Comparison of ENCODE assay signal across 8 mouse cellular contexts in the genomic region with DNA sequence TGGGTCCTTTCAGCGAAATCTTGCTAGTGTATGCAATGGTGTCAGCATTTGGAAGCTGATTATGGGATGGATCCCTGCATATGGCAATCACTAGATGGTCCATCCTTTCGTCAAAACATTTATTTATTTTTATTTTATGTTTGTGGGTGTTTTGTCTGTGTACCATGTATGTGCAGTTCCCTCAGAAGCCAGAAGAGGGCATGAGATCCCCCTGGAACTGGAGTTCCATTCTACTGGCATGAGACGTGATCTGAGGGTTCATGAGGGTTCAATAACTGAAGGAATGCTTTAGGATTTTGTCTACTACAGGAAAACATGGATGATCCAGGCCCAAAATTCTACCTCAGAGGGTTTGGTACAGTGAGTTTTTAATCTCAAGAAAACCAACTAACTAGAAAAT. TPM values are rescaled to one million over a fixed set of nuclear protein-coding genes. Genes with fewer than 3 reads are reported as not detected.
DNase-seq lines count a peak whose midpoint lies in the region; ATAC-seq and TF ChIP-seq lines count a peak whose summit lies in the region.

No protein-coding gene starts in this region.

- ATAC-seq in lung, embryonic 14.5 days (ENCODE audit: insufficient read depth) = no peak
- ATAC-seq in midbrain, embryonic 13.5 days = no peak

- TF ChIP-seq RAD21 in MEL (IDR thresholded peaks at IDR 0.05; ENCODE audit: low read depth, low read length) = peak; percentile 15

- H3K27me3 ChIP-seq in MEL (ENCODE audit: control insufficient read depth in 1 of 2, insufficient read depth in 2 of 2, low read length in 2 of 2) = no peaks in the 10 kb centered on the region
- no peaks in the 10 kb centered on the region for H3K27me3 ChIP-seq in lung, embryonic 14.5 days (ENCODE audit: insufficient read depth, low read length)
- no peaks in the 10 kb centered on the region for H3K27me3 ChIP-seq in midbrain, embryonic 13.5 days

- no peaks in the 10 kb centered on the region for H3K36me3 ChIP-seq in MEL (ENCODE audit: control insufficient read depth in 1 of 2, insufficient read depth in 2 of 2, low read length in 2 of 2)
- no peaks in the 10 kb centered on the region for H3K36me3 ChIP-seq in lung, embryonic 14.5 days (ENCODE audit: insufficient read depth)
- H3K36me3 ChIP-seq in midbrain, embryonic 13.5 days = no peaks in the 10 kb centered on the region

- peak; percentile 7 to 38 (median 35); a peak in 4 of 6 replicates for TF ChIP-seq CTCF in MEL (IDR thresholded peaks at IDR 0.05 in 2 of 3, conservative IDR thresholded peaks at IDR 0.05 in 1 of 3; ENCODE audit: control insufficient read depth in 1 of 3, insufficient read depth in 1 of 3, low read depth in 2 of 3, low read length in 3 of 3, poor library complexity in 1 of 3, severe bottlenecking in 1 of 3)
- peak; percentile 72 for TF ChIP-seq CTCF in lung, embryonic 14.5 days (IDR thresholded peaks at IDR 0.05; ENCODE audit: low read depth)

- no peaks in the 10 kb centered on the region for H3K9me3 ChIP-seq in MEL (replicated peaks; ENCODE audit: insufficient read depth, low read length)
- H3K9me3 ChIP-seq in lung, embryonic 14.5 days (ENCODE audit: low read depth, low read length) = no peaks in the 10 kb centered on the region
- no peaks in the 10 kb centered on the region for H3K9me3 ChIP-seq in midbrain, embryonic 13.5 days

- H3K4me3 ChIP-seq in MEL (ENCODE audit: control insufficient read depth in 1 of 2, insufficient read depth in 1 of 2, low read depth in 2 of 2, low read length in 2 of 2) = no peak overlapping the region
- H3K4me3 ChIP-seq in lung, embryonic 14.5 days (ENCODE audit: low read depth, low read length) = no peak overlapping the region
- H3K4me3 ChIP-seq in midbrain, embryonic 13.5 days (replicated peaks) = no peak overlapping the region

- TF ChIP-seq POLR2A in MEL (IDR thresholded peaks at IDR 0.05; ENCODE audit: control insufficient read depth in 1 of 2, insufficient read depth in 1 of 2, low read depth in 1 of 2, low read length in 2 of 2, poor library complexity in 1 of 2) = no peak

- H3K9ac ChIP-seq in MEL (ENCODE audit: control insufficient read depth, low read depth, low read length, poor library complexity, severe bottlenecking) = no peak overlapping the region
- H3K9ac ChIP-seq in lung, embryonic 14.5 days = no peak overlapping the region
- H3K9ac ChIP-seq in midbrain, embryonic 13.5 days (replicated peaks) = no peak overlapping the region

- H3K4me2 ChIP-seq in lung, embryonic 14.5 days = no peak overlapping the region
- no peak overlapping the region for H3K4me2 ChIP-seq in midbrain, embryonic 13.5 days (replicated peaks)

- TF ChIP-seq EP300 in MEL (IDR thresholded peaks at IDR 0.05; ENCODE audit: low read depth in 1 of 2, low read length in 2 of 2) = no peak

- no peaks in the 10 kb centered on the region for H3K4me1 ChIP-seq in MEL (ENCODE audit: control insufficient read depth in 1 of 2, insufficient read depth in 2 of 2, low read length in 2 of 2)
- H3K4me1 ChIP-seq in lung, embryonic 14.5 days (ENCODE audit: insufficient read depth) = no peaks in the 10 kb centered on the region
- no peaks in the 10 kb centered on the region for H3K4me1 ChIP-seq in midbrain, embryonic 13.5 days (replicated peaks)

- no peak overlapping the region for H3K27ac ChIP-seq in MEL (ENCODE audit: control insufficient read depth, low read depth, low read length)
- no peak overlapping the region for H3K27ac ChIP-seq in lung, embryonic 14.5 days (ENCODE audit: low read depth)
- no peak overlapping the region for H3K27ac ChIP-seq in midbrain, embryonic 13.5 days

- no peaks in the 10 kb centered on the region for H3K79me2 ChIP-seq in MEL (ENCODE audit: control insufficient read depth, insufficient read depth, low read length, poor library complexity)

- peak; percentile 4 to 27 for DNase-seq in left cerebral cortex, adult 18-20 months (ENCODE audit: low spot score in 2 of 2)
- no peak for DNase-seq in left cerebral cortex, adult 11 months (ENCODE audit: low spot score)
- peak; percentile 9 for DNase-seq in MEL (ENCODE audit: low read depth, low spot score)
- DNase-seq in adrenal gland, postnatal 25 days = peak; percentile 37
- peak; percentile 74 for DNase-seq in lung, embryonic 14.5 days
- no peak for DNase-seq in cerebellum, adult 18-20 months
- DNase-seq in spleen, postnatal 36 days (ENCODE audit: low spot score in 2 of 2) = no peak

- 26% methylated on average over 2 of the region's 3 CpGs for WGBS in lung, embryonic 14.5 days
- WGBS in midbrain, embryonic 13.5 days = 59% methylated on average over 3 of the region's 3 CpGs

TF ChIP-seq in MEL, 35 proteins besides CTCF, POLR2A, EP300 and RAD21:
- no peak for TF ChIP-seq GABPA (IDR thresholded peaks at IDR 0.05; ENCODE audit: low read depth, low read length)
- no peak for TF ChIP-seq KAT2A (conservative IDR thresholded peaks at IDR 0.05; ENCODE audit: low read depth, low read length)
- TF ChIP-seq SMC3 (IDR thresholded peaks at IDR 0.05; ENCODE audit: low read depth, low read length) = peak; percentile 36

RNA-seq across cellular contexts. Expression of a gene that starts 28.3 kb away (rescaled TPM):
- 10 to 100 TPM; 63.4 to 65.6 TPM for total RNA-seq in left cerebral cortex, adult 18-20 months (2021)
- not detected in 2 replicates for total RNA-seq in MEL (2012; rRNA removed)
- polyA plus RNA-seq in MEL (2012; ENCODE audit: insufficient read depth in 1 of 2, insufficient read length in 2 of 2, low read depth in 1 of 2, low replicate concordance in 2 of 2, missing spikeins in 1 of 2) = not detected
- total RNA-seq in adrenal gland, postnatal 25 days (2021) = 66.9 and 84.0 TPM in 2 replicates
- 7.5 and 9.3 TPM in 2 replicates for polyA plus RNA-seq in lung, embryonic 14.5 days (2014; fragmentation: Nextera tagmentation; extraction: Ambion mirVana)
- 3.6 and 4.2 TPM in 2 replicates for polyA plus RNA-seq in midbrain, embryonic 13.5 days (2015; fragmentation: Nextera tagmentation; extraction: Ambion mirVana)

Comparison
In these comparisons a context has a peak if more than half of its experiments do, and no peak if none do; other contexts are left out.
1. DNase-seq: peak in left cerebral cortex, adult 18-20 months (2 of 2), MEL (single experiment), adrenal gland, postnatal 25 days (single experiment) and lung, embryonic 14.5 days (single experiment); none in left cerebral cortex, adult 11 months (single experiment), cerebellum, adult 18-20 months (0 of 2) and spleen, postnatal 36 days (0 of 2).
2. RNA of a gene that starts 28.3 kb away (total RNA-seq): 66.9 to 84.0 TPM in adrenal gland, postnatal 25 days and 63.4 to 65.6 TPM in left cerebral cortex, adult 18-20 months; not detected in MEL; every median in the first group is over 10 times any median in the second.